Mouse (Mus musculus) cerebellum, adult 9-10 months (tissue): Measurements from ENCODE around the gene Abcg4.

Experiments
- DNase-seq: peaks from one replicate; pipeline ENCODE4 v3.0.0; 2022

Gene Abcg4

GRCm38 (mm10) chr9:44234479-44235427, 53.7 kb downstream of the Abcg4 start:
- DNase-seq = peak; percentile 51

- DNase-seq = peak; percentile 99
Observed at GRCm38 (mm10) chr9:44233802-44234478, 54.5 kb downstream of the Abcg4 start, which contains the start of gene Cbl. Gene Cbl (minus strand): TSS chr9:44234049.

GRCm38 (mm10) chr9:44233021-44233801, 55.2 kb downstream of the Abcg4 start:
- DNase-seq = peak; percentile 56

- DNase-seq = peak; percentile 21
Observed at GRCm38 (mm10) chr9:44231609-44232008, 56.8 kb downstream of the Abcg4 start.

- DNase-seq = no peak
Observed at GRCm38 (mm10) chr9:44225993-44226392, 62.4 kb downstream of the Abcg4 start.
